Mouse (Mus musculus) embryonic facial prominence, embryonic 13.5 days (tissue): ENCODE results near the gene Eya2. TPM values are rescaled to one million over a fixed set of nuclear protein-coding genes. Genes with fewer than 3 reads are reported as not detected.

Experiments
- ATAC-seq: fragments of 200-750 bp; cut with Nextera tagmentation; 2 replicates; pipeline ENCODE4 v1.8.0; 2017; ENCODE audit warnings: low read depth; ENCODE audit not compliant: insufficient number of reproducible peaks, insufficient read depth, low FRiP score, low TSS enrichment
- H3K27ac ChIP-seq: fragments of 300-500 bp; sonication (generic); 2 replicates; pipeline ENCODE4 v1.5.1; 2015; ENCODE audit warnings: moderate library complexity, mild to moderate bottlenecking, inconsistent platforms
- H3K27me3 ChIP-seq: fragments of 300-500 bp; sonication (generic); 2 replicates; pipeline ENCODE4 v1.6.1; 2015; ENCODE audit warnings: mild to moderate bottlenecking, inconsistent platforms
- H3K36me3 ChIP-seq: fragments of 300-500 bp; sonication (generic); 2 replicates; pipeline ENCODE4 v1.6.1; 2015; ENCODE audit warnings: mild to moderate bottlenecking, inconsistent platforms
- H3K4me1 ChIP-seq: fragments of 300-500 bp; sonication (generic); 2 replicates; pipeline ENCODE4 v1.6.1; 2015; ENCODE audit warnings: inconsistent platforms
- H3K4me2 ChIP-seq: fragments of 300-500 bp; sonication (generic); 2 replicates; pipeline ENCODE4 v1.6.1; 2015; ENCODE audit warnings: moderate library complexity, mild to moderate bottlenecking, inconsistent platforms
- H3K4me3 ChIP-seq: fragments of 300-500 bp; sonication (generic); 2 replicates; pipeline ENCODE4 v1.5.1; 2015; ENCODE audit warnings: mild to moderate bottlenecking, inconsistent platforms
- H3K9ac ChIP-seq: fragments of 300-500 bp; sonication (generic); 2 replicates; pipeline ENCODE4 v1.6.1; 2015; ENCODE audit warnings: mild to moderate bottlenecking, inconsistent platforms
- H3K9me3 ChIP-seq: fragments of 300-500 bp; sonication (generic); 2 replicates; pipeline ENCODE4 v1.6.1; 2016; ENCODE audit warnings: inconsistent platforms
- WGBS: fragments of 180-500 bp; shearing (Covaris S2); methylation state at CpG from one replicate; pipeline ENCODE4 v1.1.7; 2015; ENCODE audit warnings: mixed read lengths; 5-methylcytosine and 5-hydroxymethylcytosine counted together
- polyA plus RNA-seq: library from polyadenylated mRNA; unstranded; fragments of >200 nt; fragmentation: Nextera tagmentation; extraction: Ambion mirVana; gene quantifications from 2 replicates; pipeline ENCODE4 v1.2.1, GENCODE M21; 2015

The Eya2 gene
- polyA plus RNA-seq, 1 experiment from 2014 or later, result 22.1 TPM

GRCm38 (mm10) chr2:165622596-165622995 lies 27.8 kb downstream of the Eya2 start:
- no peak for ATAC-seq
- WGBS, result 37% methylated on average over 3 of the region's 3 CpGs

GRCm38 (mm10) chr2:165626826-165627225 lies 32.0 kb downstream of the Eya2 start:
- H3K36me3 ChIP-seq, result no peaks in the 10 kb centered on the region
- peaks cover 34% of the 10 kb centered on the region for H3K4me1 ChIP-seq
- H3K27me3 ChIP-seq, result no peaks in the 10 kb centered on the region
- ATAC-seq, result no peak
- no peak overlapping the region for H3K9ac ChIP-seq
- no peak overlapping the region for H3K27ac ChIP-seq
- no peak overlapping the region for H3K4me3 ChIP-seq
- no peaks in the 10 kb centered on the region for H3K9me3 ChIP-seq
- no peak overlapping the region for H3K4me2 ChIP-seq
- 83% methylated on average over 6 of the region's 6 CpGs for WGBS

More at GRCm38 (mm10) chr2:165622596-165622995, 27.8 kb downstream of the Eya2 start:
- H3K4me3 ChIP-seq, result no peak overlapping the region
- no peaks in the 10 kb centered on the region for H3K27me3 ChIP-seq
- no peak overlapping the region for H3K4me2 ChIP-seq
- H3K9me3 ChIP-seq, result no peaks in the 10 kb centered on the region
- no peaks in the 10 kb centered on the region for H3K36me3 ChIP-seq
- H3K4me1 ChIP-seq, result peaks cover 29% of the 10 kb centered on the region
- peak overlapping the region; percentile 74 for H3K27ac ChIP-seq
- H3K9ac ChIP-seq, result no peak overlapping the region

- H3K4me2 ChIP-seq, result no peak overlapping the region
- H3K4me1 ChIP-seq, result peaks cover 26% of the 10 kb centered on the region
- no peaks in the 10 kb centered on the region for H3K27me3 ChIP-seq
- ATAC-seq, result no peak
- 74% methylated on average over 6 of the region's 6 CpGs for WGBS
- no peak overlapping the region for H3K4me3 ChIP-seq
- no peak overlapping the region for H3K9ac ChIP-seq
- no peaks in the 10 kb centered on the region for H3K36me3 ChIP-seq
- no peaks in the 10 kb centered on the region for H3K9me3 ChIP-seq
- no peak overlapping the region for H3K27ac ChIP-seq
These were observed 33.1 kb downstream of the Eya2 start for GRCm38 (mm10) chr2:165627974-165628373.

- Histone ChIP-seq H3K36me3 (no peaks in the 10 kb centered on the region), H3K27me3 (no peaks in the 10 kb centered on the region), H3K9ac (no peak overlapping the region), H3K4me3 (no peak overlapping the region), H3K4me1 (peaks cover 20% of the 10 kb centered on the region), H3K9me3 (no peaks in the 10 kb centered on the region), H3K27ac (no peak overlapping the region), H3K4me2 (no peak overlapping the region)
- ATAC-seq, result no peak
- WGBS, result 47% methylated on average over 8 of the region's 8 CpGs
These were observed 35.1 kb downstream of the Eya2 start for GRCm38 (mm10) chr2:165629900-165630299.

- WGBS, result 83% methylated on average over 11 of the region's 11 CpGs
- Histone ChIP-seq H3K9ac (no peak overlapping the region), H3K27ac (no peak overlapping the region), H3K27me3 (no peaks in the 10 kb centered on the region), H3K9me3 (no peaks in the 10 kb centered on the region), H3K4me3 (no peak overlapping the region), H3K36me3 (peaks cover 9% of the 10 kb centered on the region; the same call in 1 of the 2 replicates), H3K4me2 (no peak overlapping the region), H3K4me1 (peaks cover 22% of the 10 kb centered on the region)
- no peak for ATAC-seq
These were observed 38.4 kb downstream of the Eya2 start for GRCm38 (mm10) chr2:165633011-165633785.

- Histone ChIP-seq H3K4me3 (no peak overlapping the region), H3K27me3 (no peaks in the 10 kb centered on the region), H3K36me3 (peaks cover 9% of the 10 kb centered on the region; the same call in 1 of the 2 replicates), H3K4me2 (no peak overlapping the region), H3K9ac (0 out of 2 replicates have a peak overlapping the region, but pooled peaks have one; percentile 16), H3K4me1 (peaks cover 29% of the 10 kb centered on the region), H3K27ac (peak overlapping the region; percentile 13), H3K9me3 (no peaks in the 10 kb centered on the region)
- WGBS, result 53% methylated on average over 7 of the region's 7 CpGs
- no peak for ATAC-seq
These were observed 39.6 kb downstream of the Eya2 start for GRCm38 (mm10) chr2:165634481-165634880.

GRCm38 (mm10) chr2:165639075-165639755 lies 44.4 kb downstream of the Eya2 start:
- peaks cover 9% of the 10 kb centered on the region; the same call in 1 of the 2 replicates for H3K36me3 ChIP-seq
- 70% methylated on average over 11 of the region's 11 CpGs for WGBS
- no peaks in the 10 kb centered on the region for H3K9me3 ChIP-seq
- no peak overlapping the region for H3K4me2 ChIP-seq
- no peak for ATAC-seq
- no peak overlapping the region for H3K27ac ChIP-seq
- H3K4me3 ChIP-seq, result no peak overlapping the region
- H3K4me1 ChIP-seq, result peaks cover 42% of the 10 kb centered on the region
- H3K27me3 ChIP-seq, result no peaks in the 10 kb centered on the region
- H3K9ac ChIP-seq, result no peak overlapping the region

GRCm38 (mm10) chr2:165641909-165642505 lies 47.2 kb downstream of the Eya2 start:
- no peak overlapping the region for H3K9ac ChIP-seq
- 39% methylated on average over 14 of the region's 14 CpGs for WGBS
- H3K4me3 ChIP-seq, result no peak overlapping the region
- 0 out of 2 replicates have a peak overlapping the region, but pooled peaks have one; percentile 16 for H3K4me2 ChIP-seq
- no peaks in the 10 kb centered on the region for H3K27me3 ChIP-seq
- H3K36me3 ChIP-seq, result peaks cover 8% of the 10 kb centered on the region; the same call in 1 of the 2 replicates
- ATAC-seq, result no peak
- peak overlapping the region; percentile 24; the same call in 1 of the 2 replicates for H3K27ac ChIP-seq
- H3K9me3 ChIP-seq, result no peaks in the 10 kb centered on the region
- peaks cover 40% of the 10 kb centered on the region for H3K4me1 ChIP-seq

- Histone ChIP-seq H3K27me3 (no peaks in the 10 kb centered on the region), H3K4me2 (no peak overlapping the region), H3K4me3 (no peak overlapping the region), H3K4me1 (peaks cover 49% of the 10 kb centered on the region), H3K36me3 (no peaks in the 10 kb centered on the region), H3K9ac (no peak overlapping the region), H3K9me3 (no peaks in the 10 kb centered on the region), H3K27ac (no peak overlapping the region)
- no peak for ATAC-seq
- WGBS, result 66% methylated on average over 3 of the region's 3 CpGs
These were observed 48.8 kb downstream of the Eya2 start for GRCm38 (mm10) chr2:165643596-165643995.

GRCm38 (mm10) chr2:165644057-165644456 lies 49.2 kb downstream of the Eya2 start:
- H3K9me3 ChIP-seq, result no peaks in the 10 kb centered on the region
- ATAC-seq, result no peak

GRCm38 (mm10) chr2:165651031-165651430 lies 56.2 kb downstream of the Eya2 start:
- Histone ChIP-seq H3K27me3 (no peaks in the 10 kb centered on the region), H3K4me3 (no peak overlapping the region), H3K9ac (no peak overlapping the region), H3K36me3 (no peaks in the 10 kb centered on the region), H3K9me3 (no peaks in the 10 kb centered on the region), H3K4me2 (no peak overlapping the region), H3K27ac (no peak overlapping the region), H3K4me1 (peaks cover 60% of the 10 kb centered on the region)
- no peak for ATAC-seq
- WGBS, result 78% methylated on average over 11 of the region's 11 CpGs

More at GRCm38 (mm10) chr2:165644057-165644456, 49.2 kb downstream of the Eya2 start:
- Histone ChIP-seq H3K27ac (no peak overlapping the region), H3K9ac (no peak overlapping the region), H3K36me3 (no peaks in the 10 kb centered on the region), H3K4me2 (no peak overlapping the region), H3K27me3 (no peaks in the 10 kb centered on the region), H3K4me3 (no peak overlapping the region), H3K4me1 (peaks cover 47% of the 10 kb centered on the region)
- 80% methylated on average over 9 of the region's 9 CpGs for WGBS
